Mouse (Mus musculus) midbrain, embryonic 14.5 days (tissue): ENCODE measurements around the gene Mrpl39. TPM values are rescaled to one million over a fixed set of nuclear protein-coding genes. Genes with fewer than 3 reads are reported as not detected.

Experiments used
- ATAC-seq: fragments of 200-750 bp; cut with Nextera tagmentation; 2 replicates; pipeline ENCODE4 v1.8.0; 2017; ENCODE audit warnings: moderate number of reproducible peaks, moderate library complexity; ENCODE audit not compliant: low FRiP score, low TSS enrichment
- DNase-seq: peaks from one replicate; pipeline ENCODE4 v3.0.0-alpha.2; 2015
- H3K27ac ChIP-seq: fragments of 300-500 bp; sonication (generic); replicated peaks from 2 replicates; pipeline ENCODE4 v1.5.1; 2014; ENCODE audit warnings: mild to moderate bottlenecking, low read depth, low read length, moderate library complexity
- H3K27me3 ChIP-seq: fragments of 300-500 bp; sonication (generic); 2 replicates; pipeline ENCODE4 v1.6.1; 2014; ENCODE audit warnings: low read length, control low read depth, mixed read lengths; ENCODE audit not compliant: control insufficient read depth, insufficient read depth
- H3K36me3 ChIP-seq: fragments of 300-500 bp; sonication (generic); 2 replicates; pipeline ENCODE4 v1.6.1; 2014; ENCODE audit warnings: low read length, control low read depth; ENCODE audit not compliant: control insufficient read depth, insufficient read depth
- H3K4me1 ChIP-seq: fragments of 300-500 bp; sonication (generic); 2 replicates; pipeline ENCODE4 v1.6.1; 2014; ENCODE audit warnings: mild to moderate bottlenecking, antibody characterized with exemption, low read length, control low read depth; ENCODE audit not compliant: control insufficient read depth, insufficient read depth
- H3K4me2 ChIP-seq: fragments of 300-500 bp; sonication (generic); 2 replicates; pipeline ENCODE4 v1.6.1; 2014; ENCODE audit warnings: mild to moderate bottlenecking, low read length, moderate library complexity
- H3K4me3 ChIP-seq: fragments of 300-500 bp; sonication (generic); replicated peaks from 2 replicates; pipeline ENCODE4 v1.5.1; 2014; ENCODE audit warnings: low read depth, low read length
- H3K9ac ChIP-seq: fragments of 300-500 bp; sonication (generic); replicated peaks from 2 replicates; pipeline ENCODE4 v1.6.1; 2014; ENCODE audit warnings: mild to moderate bottlenecking, low read length, moderate library complexity
- H3K9me3 ChIP-seq: fragments of 300-500 bp; sonication (generic); 2 replicates; pipeline ENCODE4 v1.6.1; 2016; ENCODE audit warnings: low read length, control low read depth, mixed read lengths; ENCODE audit not compliant: control insufficient read depth
- WGBS: fragments of 180-500 bp; shearing (Covaris S2); extraction: QIAGEN DNeasy Blood & Tissue Kit; methylation state at CpG from one replicate; pipeline ENCODE4 v1.1.7; 2014; 5-methylcytosine and 5-hydroxymethylcytosine counted together
- polyA plus RNA-seq: library from polyadenylated mRNA; unstranded; fragments of >200 nt; fragmentation: Nextera tagmentation; extraction: Ambion mirVana; gene quantifications from 2 replicates; pipeline ENCODE4 v1.2.1, GENCODE M21; 2014

Mrpl39 gene
- polyA plus RNA-seq, 1 experiment from 2014 or later = 43.1 TPM

DNA sequence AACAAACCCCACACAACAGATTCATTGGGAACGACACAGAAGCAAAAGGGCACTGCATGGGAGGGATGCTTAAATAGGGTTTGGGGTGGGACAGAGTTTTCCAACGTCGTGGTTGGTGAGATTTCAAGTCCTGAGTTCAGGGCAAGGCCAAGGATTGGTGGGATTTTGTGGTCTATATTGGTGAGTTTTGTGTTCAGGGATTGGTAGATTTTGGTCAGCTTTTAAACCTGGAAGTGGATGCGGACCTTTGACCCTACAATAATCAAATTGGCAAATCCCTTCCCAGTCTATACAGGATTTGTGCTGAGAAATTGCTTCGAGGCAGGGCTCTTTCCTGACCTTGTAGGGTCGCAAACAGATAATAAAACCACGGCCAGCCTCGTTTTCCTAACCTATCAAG lies 32.4 kb upstream of the Mrpl39 start:
- Histone ChIP-seq H3K4me3 (no peak overlapping the region), H3K36me3 (no peaks in the 10 kb centered on the region), H3K4me1 (no peaks in the 10 kb centered on the region), H3K4me2 (no peak overlapping the region), H3K27me3 (no peaks in the 10 kb centered on the region), H3K9me3 (no peaks in the 10 kb centered on the region), H3K27ac (no peak overlapping the region), H3K9ac (no peak overlapping the region)
- ATAC-seq = no peak
- 88% methylated on average over 8 of the region's 8 CpGs for WGBS
- DNase-seq = no peak

DNA sequence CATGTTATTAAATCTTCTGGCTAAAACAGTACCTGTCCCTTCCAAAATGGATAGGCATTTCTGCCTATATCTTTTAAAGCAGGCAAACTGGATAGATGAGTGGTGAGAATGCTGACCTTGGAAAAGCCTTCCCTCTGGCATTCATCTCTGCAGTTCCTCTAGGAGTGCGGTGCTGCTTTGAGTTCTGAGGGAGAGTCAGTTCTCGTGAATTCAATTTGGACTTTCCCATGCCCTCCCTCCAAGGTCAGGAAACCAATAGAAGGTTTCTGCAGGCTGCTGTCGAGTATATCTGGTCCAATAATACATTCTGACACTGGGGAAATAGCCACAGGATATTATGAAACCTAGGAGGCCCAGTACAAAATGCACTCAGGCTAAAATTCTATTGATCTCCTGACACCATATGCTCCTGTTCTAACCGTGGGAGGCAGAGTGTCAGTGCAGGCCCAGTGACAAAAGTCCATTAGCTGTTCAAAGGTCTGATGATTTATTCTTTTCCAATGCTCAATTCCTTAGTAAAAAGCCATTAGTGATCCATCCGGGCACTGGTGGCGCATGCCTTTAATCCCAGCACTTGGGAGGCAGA lies 10.3 kb upstream of the Mrpl39 start:
- H3K9me3 ChIP-seq = no peaks in the 10 kb centered on the region
- DNase-seq (no peak), ATAC-seq (no peak)
- no peak overlapping the region for H3K9ac ChIP-seq
- WGBS = 76% methylated on average over 6 of the region's 6 CpGs
- no peak overlapping the region for H3K27ac ChIP-seq
- H3K4me3 ChIP-seq = no peak overlapping the region
- no peak overlapping the region for H3K4me2 ChIP-seq
- no peaks in the 10 kb centered on the region for H3K27me3 ChIP-seq
- no peaks in the 10 kb centered on the region for H3K4me1 ChIP-seq
- H3K36me3 ChIP-seq = no peaks in the 10 kb centered on the region

DNA sequence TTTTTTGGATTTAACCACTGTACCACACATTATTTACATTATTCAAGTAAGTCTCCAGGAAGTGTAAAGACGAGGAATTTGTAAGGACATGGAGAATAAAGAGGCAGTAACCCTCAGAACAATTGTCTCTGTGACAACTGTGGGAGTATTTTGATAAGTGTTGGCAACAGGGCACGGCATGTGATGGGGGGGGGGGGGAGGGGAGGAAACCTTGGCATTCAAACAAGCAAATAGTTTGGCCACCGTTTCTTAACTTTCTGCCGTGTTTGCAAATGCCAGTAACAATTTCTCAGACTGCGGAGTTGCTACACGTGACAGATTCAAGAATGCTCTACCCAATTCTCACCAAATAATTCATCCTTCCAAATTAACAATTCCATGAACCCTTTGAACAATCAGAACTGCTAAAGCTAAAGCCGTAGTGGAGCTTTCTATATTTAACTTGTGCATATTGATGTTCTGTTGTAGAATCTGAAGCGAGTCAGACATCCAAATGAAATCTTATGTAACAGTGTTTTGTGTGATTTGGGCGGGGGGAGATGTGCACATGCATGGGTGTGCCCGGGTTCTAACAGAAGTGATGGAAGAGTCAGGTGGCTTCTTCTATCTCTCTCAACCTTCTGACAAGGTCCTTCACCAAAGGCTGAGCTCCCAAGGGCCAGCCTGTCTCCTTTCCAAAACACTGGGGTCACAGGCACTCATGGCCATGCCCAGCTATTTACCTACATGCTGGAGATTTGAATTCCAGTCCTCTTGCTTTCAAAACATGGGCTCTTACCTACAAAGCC lies 9.4 kb upstream of the Mrpl39 start:
- Histone ChIP-seq H3K27me3 (no peaks in the 10 kb centered on the region), H3K9ac (no peak overlapping the region), H3K36me3 (no peaks in the 10 kb centered on the region), H3K4me1 (no peaks in the 10 kb centered on the region), H3K4me3 (no peak overlapping the region), H3K4me2 (no peak overlapping the region), H3K9me3 (no peaks in the 10 kb centered on the region), H3K27ac (no peak overlapping the region)
- DNase-seq (peak; percentile 2), ATAC-seq (no peak)
- 65% methylated on average over 10 of the region's 10 CpGs for WGBS

DNA sequence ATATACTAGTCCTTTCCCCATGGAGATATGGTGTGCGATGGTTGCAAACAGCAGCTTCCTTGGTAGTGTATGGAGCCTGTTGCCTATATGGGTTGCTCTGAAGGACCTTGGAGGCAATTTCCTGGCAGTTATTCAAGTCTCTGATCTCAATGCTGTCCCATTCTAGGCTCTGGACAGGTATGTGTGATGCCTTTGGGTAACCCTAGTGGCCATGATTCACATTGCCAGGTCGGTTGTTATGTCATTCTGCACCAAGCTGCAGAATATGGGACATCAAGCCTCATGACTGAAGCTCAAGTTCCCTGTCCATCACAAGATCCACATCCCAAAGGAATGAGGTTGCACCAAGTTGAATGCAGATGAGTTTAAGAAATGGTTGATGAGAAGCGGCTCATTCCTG lies 1.8 kb upstream of the Mrpl39 start:
- Histone ChIP-seq H3K4me3 (no peak overlapping the region), H3K9me3 (no peaks in the 10 kb centered on the region), H3K27ac (no peak overlapping the region), H3K4me1 (peaks cover 6% of the 10 kb centered on the region; the same call in 1 of the 2 replicates), H3K27me3 (no peaks in the 10 kb centered on the region), H3K36me3 (no peaks in the 10 kb centered on the region), H3K9ac (no peak overlapping the region), H3K4me2 (no peak overlapping the region)
- DNase-seq = no peak
- ATAC-seq = no peak
- WGBS = 78% methylated on average over 3 of the region's 3 CpGs

DNA sequence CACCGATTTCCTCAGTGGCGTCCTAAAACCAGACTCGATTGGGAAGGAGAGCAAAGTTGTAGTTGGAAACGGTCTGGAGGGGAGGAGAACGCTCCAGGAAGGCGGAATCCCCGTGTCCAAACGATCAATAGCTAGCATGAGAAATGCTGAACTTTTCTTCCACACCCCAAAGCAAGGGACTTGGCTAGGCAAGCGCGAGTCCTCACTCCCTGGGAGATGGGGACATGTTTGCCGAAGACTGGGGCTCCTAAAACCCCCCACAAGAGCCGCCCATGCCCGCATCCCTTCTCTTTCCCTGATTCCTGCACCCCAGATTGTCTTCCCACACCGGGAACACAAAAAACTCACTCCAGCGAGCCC lies 756 bp downstream of the Mrpl39 start:
- DNase-seq (no peak), ATAC-seq (peak; percentile 57)
- Histone ChIP-seq H3K9me3 (no peaks in the 10 kb centered on the region), H3K9ac (peak overlapping the region; percentile 71), H3K4me1 (peaks cover 6% of the 10 kb centered on the region; the same call in 1 of the 2 replicates), H3K27me3 (no peaks in the 10 kb centered on the region), H3K4me2 (peak overlapping the region; percentile 59), H3K4me3 (peak overlapping the region; percentile 72), H3K27ac (peak overlapping the region; percentile 69), H3K36me3 (peaks cover 24% of the 10 kb centered on the region)
- under 1% methylated on average over 15 of the region's 15 CpGs for WGBS

DNA sequence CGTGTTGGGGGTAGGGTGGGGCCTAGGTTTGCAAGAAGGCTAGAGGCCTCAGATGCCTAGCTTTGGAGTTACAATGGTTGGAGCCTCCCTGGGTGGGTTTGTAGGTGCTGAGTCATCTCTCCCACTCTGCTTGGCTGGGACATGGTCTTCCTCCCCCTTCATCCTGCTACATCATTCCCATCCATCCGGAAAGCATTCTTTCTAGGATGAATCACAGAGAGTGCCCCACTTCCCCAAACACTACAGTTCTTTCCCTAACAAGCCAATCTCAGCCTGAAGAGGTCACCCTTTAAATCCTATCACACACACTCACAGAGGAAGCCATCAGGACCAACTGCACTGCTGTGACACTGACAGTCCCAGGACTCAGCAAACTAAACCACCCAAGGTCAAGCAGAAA lies 14.9 kb downstream of the Mrpl39 start:
- Histone ChIP-seq H3K36me3 (peaks cover 65% of the 10 kb centered on the region), H3K27ac (no peak overlapping the region), H3K9me3 (no peaks in the 10 kb centered on the region), H3K9ac (no peak overlapping the region), H3K27me3 (no peaks in the 10 kb centered on the region), H3K4me2 (no peak overlapping the region), H3K4me1 (no peaks in the 10 kb centered on the region), H3K4me3 (no peak overlapping the region)
- no peak for ATAC-seq
- 93% methylated on average over 2 of the region's 2 CpGs for WGBS
- DNase-seq = no peak

DNA sequence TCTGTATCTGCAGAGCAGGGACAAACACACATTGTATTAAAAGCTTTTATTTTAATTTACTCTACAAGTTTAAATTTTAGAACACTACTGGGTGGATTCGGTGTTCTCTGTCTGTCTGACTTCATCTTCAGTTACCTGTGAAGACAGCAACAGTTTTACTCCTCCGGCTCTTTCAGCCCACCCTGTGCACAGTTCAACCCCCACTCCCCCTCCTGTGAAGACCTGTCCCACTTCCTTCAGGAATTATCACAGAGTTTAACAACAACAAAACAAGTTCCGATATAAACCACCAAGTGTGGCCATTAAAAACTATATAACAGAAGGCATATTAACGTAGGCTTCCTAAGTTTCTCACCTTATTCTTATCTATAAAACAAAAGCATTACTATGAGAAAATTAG lies 17.3 kb downstream of the Mrpl39 start:
- H3K9me3 ChIP-seq = no peaks in the 10 kb centered on the region
- H3K4me2 ChIP-seq = no peak overlapping the region
- H3K4me3 ChIP-seq = no peak overlapping the region
- no peaks in the 10 kb centered on the region for H3K27me3 ChIP-seq
- WGBS = 97% methylated on average over 4 of the region's 4 CpGs
- no peak overlapping the region for H3K9ac ChIP-seq
- no peak overlapping the region for H3K27ac ChIP-seq
- peaks cover 42% of the 10 kb centered on the region for H3K36me3 ChIP-seq
- DNase-seq = no peak
- no peaks in the 10 kb centered on the region for H3K4me1 ChIP-seq
- ATAC-seq = no peak

DNA sequence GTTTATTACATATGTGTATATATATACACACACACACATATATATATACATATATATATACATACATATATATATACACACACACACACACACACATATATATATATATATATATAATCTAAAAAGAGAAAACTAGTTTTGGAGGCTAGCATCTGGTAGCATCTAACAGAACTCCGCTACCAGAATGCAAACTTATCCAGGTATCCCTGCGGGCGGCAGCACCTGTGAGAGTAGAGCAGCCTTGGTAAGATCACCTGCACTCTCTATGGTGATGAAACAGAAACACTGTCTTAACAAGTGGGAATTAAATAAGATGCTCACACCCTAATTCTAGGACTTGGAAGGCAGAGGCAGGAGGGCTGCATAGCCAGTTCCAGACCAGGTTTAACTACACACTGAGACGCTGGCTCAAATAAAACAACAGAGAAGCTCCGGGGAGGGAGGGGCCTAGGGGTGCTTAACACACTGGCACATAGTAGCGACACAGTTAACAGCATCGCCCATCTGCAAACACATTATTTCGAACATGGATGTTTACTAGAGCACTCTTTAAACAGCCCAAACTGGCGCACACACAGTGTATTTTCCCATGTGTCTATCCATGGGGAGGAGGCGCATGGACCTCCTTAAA lies 17.8 kb downstream of the Mrpl39 start:
- H3K27ac ChIP-seq = no peak overlapping the region
- no peak overlapping the region for H3K9ac ChIP-seq
- H3K4me2 ChIP-seq = no peak overlapping the region
- 95% methylated on average over 10 of the region's 10 CpGs for WGBS
- DNase-seq (no peak), ATAC-seq (no peak)
- no peaks in the 10 kb centered on the region for H3K27me3 ChIP-seq
- no peaks in the 10 kb centered on the region for H3K9me3 ChIP-seq
- peaks cover 37% of the 10 kb centered on the region for H3K36me3 ChIP-seq
- no peak overlapping the region for H3K4me3 ChIP-seq
- H3K4me1 ChIP-seq = no peaks in the 10 kb centered on the region
